Mouse (Mus musculus): ENCODE data around the gene Cep55.

Gene Cep55

GRCm38 (mm10) chr19:38054720-38055192 lies at the start of gene Cep55:
Gene Cep55 (plus strand): TSS chr19:38055011.
- peak; percentile 97 for DNase-seq (ENCODE audit: low read depth, low spot score)

- DNase-seq (ENCODE audit: low read depth, low spot score), result no peak
Measured at GRCm38 (mm10) chr19:38011379-38011778, 43.4 kb upstream of the Cep55 start.

- DNase-seq (ENCODE audit: low read depth, low spot score), result no peak
Measured at GRCm38 (mm10) chr19:38014443-38014842, 40.4 kb upstream of the Cep55 start.

DNA sequence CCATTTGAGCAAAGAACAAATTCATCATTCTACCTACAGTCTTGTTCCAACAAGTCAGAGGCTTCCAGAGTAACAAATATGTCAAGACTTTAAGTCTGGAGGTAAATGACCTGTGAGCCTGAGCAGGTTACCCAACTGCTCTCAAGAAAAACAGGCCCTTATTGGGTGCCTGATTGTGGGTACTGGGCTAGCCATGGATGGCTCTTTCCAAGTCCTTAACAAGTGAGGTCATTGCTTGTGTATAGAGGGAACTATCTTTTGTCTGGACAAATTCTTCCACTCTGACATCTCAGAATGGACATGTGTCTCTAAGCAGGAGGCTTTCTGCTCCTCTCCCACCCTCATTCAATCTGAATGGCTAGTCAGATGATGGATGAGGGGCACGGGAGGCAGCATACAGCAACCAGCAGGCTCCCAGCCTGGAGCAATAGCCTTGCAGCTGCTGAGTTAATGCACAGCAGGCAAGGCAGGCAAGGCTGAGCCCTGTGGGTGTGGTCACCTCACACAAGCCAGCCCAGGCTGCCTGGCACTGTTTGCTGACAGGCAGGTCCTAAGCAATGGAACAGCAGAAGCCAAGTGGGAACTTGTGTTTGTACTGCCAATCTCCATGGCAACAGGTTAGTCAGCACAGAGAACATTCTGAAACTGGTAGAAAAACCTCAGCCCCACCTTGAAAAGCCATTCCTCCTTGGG lies 39.5 kb upstream of the Cep55 start:
- DNase-seq (ENCODE audit: low read depth, low spot score), result peak; percentile 86

DNA sequence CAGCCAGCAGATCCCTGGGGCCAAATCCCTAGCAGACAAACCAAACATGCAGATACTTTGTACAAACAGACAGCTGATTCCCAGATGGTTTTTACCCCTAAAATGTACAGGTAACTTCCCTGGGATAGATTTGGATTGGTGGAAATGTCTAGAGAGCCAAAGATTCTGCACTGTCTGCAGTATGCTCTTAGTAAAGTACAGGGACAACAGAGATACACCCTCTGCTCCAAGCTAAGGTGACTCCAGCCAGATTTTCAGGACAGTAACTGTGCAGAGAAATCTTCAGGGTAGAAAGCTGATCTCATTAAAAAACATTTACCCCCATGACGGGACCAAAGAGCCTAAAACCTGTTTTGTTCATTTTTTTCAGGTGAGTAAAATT lies 38.9 kb upstream of the Cep55 start:
- DNase-seq (ENCODE audit: low read depth, low spot score), result no peak

- DNase-seq (ENCODE audit: low read depth, low spot score), result no peak
Measured at GRCm38 (mm10) chr19:38022710-38023109, 32.1 kb upstream of the Cep55 start.

DNA sequence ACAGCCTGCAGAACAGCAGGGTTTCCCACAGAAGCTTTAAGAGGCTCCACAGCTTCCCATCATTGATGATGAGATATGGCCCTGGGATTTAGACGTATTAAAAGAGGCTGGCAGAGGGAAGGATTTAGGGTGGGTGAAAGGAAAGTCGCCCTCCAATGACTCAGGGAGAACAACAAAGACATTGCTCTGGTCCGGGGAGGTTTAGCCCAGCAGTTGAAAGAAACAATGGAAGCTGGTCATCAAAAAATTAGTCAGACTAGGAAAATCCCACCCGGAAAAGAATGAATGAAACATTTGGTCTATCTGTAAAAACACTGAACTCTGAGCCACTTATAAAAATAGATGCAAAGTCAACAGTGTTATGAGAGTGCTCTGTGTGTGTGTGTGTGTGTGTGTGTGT lies 31.2 kb upstream of the Cep55 start:
- no peak for DNase-seq (ENCODE audit: low read depth, low spot score)

- no peak for DNase-seq (ENCODE audit: low read depth, low spot score)
Measured at GRCm38 (mm10) chr19:38025254-38026041, 29.4 kb upstream of the Cep55 start.

DNA sequence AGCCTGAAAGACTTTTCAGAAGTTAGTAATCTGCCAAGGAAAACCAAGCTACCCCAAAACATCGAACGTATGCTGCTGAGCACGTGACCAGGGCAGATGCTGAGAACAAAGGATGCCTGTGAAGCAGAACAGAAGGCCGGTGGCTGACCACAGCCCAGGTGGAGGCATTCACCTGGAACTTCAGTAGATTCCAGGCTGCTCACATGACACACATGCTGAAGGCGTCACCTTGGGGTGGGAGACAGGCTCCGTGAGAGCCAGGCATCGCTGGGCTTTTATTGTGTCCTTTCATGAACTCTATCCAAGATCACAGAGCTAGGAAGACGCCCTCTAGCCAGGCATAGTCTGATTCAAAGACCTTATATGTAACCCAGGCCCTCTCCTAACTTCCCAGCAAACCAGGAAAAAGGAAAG lies 28.6 kb upstream of the Cep55 start:
- DNase-seq (ENCODE audit: low read depth, low spot score), result no peak

- DNase-seq (ENCODE audit: low read depth, low spot score), result no peak
Measured at GRCm38 (mm10) chr19:38027389-38027788, 27.4 kb upstream of the Cep55 start.

DNA sequence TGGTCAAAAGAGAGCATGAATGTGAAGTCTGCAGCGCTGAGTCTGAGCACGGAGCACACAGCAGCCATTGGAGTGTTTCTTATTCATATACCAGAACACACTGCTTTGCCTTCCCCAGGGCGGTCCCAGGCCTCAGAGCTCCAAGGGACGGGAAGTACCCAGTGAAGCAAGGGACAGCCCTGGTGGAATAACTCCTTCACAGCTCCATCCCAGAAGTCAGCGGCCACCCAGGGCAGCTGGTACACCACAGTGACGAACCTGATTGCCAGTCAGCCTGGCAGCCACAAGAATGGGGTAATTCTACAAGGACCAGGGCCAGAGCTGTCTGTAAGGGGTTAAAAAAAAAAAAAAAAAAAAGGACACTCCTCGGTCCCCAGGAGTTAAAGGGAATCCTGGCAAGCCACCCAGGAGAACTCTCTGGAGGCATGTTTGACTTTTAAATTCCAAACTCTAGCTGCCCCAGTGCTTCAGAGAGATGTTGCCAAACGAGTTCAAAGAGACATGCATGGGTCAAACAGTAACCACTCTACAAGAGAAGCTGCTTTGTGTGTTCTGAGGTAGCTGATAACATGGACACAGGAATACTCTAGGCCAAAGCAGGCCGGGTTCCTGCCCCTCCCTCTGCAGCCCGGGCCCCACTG lies 26.8 kb upstream of the Cep55 start:
- DNase-seq (ENCODE audit: low read depth, low spot score), result no peak

- DNase-seq (ENCODE audit: low read depth, low spot score), result no peak
Measured at GRCm38 (mm10) chr19:38029292-38029691, 25.5 kb upstream of the Cep55 start.

DNA sequence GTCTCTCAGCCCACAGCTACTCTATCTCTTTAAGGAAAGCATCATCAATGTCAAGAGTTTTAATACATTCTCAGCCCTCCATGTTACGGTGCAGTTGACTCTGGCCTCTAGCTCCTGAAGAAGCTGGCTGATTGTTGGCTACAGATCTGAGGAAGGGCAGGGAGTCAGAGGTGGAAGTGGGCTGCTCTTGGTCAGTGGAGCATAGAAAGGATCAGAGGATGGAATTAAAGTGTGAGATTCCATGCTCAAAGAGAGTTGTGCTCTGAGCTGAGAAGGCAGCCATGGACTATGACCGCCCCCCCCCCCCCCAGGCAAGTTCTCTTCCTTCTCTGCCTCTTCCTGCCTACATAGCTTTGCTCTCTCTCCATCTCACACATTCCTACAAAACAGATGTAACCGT lies 24.9 kb upstream of the Cep55 start:
- no peak for DNase-seq (ENCODE audit: low read depth, low spot score)

- no peak for DNase-seq (ENCODE audit: low read depth, low spot score)
Measured at GRCm38 (mm10) chr19:38030673-38031137, 24.1 kb upstream of the Cep55 start.

DNA sequence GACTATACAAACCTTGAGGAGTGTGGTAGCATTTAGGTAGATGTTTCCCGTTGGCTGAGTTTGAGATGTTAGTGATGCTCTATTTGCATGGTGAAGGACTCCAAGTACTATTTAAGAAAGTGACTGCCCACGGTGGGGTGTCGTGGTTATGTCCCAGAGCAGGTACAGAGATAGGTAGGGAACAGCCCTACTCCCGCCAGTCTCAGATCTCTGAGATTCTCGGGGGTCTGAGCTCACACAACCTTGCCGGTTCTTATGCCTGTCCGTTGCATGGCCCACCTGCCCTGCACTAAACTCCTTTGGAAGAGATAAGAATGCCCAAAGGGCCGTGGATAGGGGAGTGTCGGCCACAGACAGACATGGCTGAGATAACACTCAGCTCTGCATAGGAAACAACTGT lies 23.7 kb upstream of the Cep55 start:
- DNase-seq (ENCODE audit: low read depth, low spot score), result no peak

DNA sequence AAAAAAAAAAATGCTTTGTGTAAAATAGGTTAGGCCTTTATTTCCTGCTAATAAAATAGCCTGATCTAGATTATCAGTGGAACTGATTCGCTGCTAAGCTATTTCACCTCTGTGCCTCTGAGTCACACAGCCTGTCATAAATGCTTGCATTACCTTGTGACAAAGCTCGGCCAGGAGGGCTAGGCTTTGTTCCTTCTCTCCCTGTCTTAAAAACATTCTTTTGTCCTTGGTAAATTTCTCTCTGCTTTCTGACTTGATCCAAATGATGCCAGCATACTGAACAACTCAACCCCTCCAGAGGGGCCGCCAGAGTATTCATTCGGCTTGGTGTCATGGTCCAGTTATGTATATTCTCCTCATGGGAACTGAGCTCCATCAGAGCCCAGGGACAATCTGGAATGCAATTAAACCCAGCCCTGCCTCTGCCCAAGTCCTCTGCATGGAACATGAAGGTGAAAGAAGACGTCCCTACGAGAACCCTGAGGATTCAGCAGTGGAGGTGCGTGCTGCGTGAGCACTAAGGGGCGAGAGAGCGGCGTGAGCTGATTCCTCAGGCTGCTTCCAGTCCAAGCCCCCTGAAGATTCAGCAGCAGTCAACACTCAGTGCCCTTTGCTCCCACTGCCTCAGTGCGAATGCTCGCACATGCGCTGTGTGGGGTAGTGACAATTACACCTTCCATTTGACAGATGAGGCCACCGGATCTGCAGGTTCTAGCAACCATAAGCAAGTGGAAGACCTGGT lies 21.6 kb upstream of the Cep55 start:
- DNase-seq (ENCODE audit: low read depth, low spot score), result no peak

DNA sequence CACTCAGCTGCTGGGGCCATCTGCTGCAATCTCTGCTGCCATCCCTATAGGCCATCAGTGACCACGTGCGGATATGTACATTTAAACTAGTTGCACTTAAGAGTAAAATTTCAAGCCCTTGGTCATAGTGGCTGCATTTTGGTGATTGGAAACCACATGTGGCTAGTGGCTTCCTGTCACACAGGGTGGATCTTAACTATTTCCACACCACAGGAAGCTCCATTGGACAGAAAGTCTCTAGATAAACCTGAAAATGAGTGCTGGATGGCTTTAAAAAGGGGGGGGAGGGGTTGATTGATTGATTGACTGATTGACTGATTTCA lies 21.1 kb upstream of the Cep55 start:
- no peak for DNase-seq (ENCODE audit: low read depth, low spot score)

DNA sequence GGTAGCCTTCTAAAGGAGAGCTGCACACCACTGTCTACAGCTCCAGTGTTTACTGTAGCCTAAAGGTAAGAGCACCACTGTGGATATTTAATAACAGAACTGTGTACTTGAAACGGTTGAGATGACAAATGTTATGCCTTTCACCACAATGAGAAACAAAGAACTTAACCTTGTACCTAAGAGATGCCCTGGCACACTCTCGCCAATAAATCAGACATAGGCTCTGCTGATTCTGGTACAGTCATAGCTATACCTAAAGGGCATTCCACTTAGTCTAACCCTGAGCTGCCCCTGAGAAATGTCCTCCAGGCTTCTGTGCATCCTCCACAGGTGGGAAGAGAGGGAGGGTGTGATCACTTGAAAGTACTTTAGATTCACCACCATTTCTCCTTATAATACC lies 20.1 kb upstream of the Cep55 start:
- no peak for DNase-seq (ENCODE audit: low read depth, low spot score)

DNA sequence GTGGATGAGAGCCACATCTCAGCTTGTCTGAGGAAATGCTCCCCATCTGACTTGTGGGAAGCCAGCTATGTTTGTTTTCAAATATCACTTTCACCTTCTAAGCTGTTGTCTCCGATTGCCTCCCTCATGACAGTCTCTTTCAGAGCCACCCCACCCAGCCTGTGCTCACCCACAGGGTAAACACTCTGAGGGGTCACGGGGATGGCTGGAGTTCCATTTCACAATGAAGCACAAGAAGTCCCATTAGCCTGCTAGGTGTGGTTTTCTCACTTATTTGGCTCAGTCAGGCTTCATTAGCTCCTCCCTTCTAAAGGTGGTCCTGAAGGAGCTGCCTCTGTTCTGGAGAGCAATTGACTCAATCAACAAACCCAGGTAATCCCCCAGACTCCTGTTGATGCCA lies 19.0 kb upstream of the Cep55 start:
- no peak for DNase-seq (ENCODE audit: low read depth, low spot score)

DNA sequence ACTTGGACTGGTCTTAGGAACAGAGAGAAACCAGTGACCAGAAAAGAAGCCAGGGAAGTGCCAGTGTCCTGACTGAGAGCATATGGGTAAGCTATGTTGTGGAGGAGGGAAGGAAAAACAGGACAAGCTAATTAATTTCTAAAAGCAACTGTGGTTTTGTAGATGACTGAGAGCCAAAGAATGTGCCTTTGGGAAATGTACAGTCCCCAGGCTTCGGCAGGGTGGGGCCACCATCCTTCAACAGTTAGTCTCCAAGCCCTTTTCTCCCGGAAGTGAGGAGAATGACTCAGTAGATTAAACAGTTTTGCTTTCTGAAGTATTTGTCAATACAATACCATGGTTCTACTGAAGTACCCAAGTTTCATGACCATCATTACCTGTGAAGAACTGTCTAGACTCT lies 16.5 kb upstream of the Cep55 start:
- no peak for DNase-seq (ENCODE audit: low read depth, low spot score)

GRCm38 (mm10) chr19:38042261-38042722 lies 12.5 kb upstream of the Cep55 start:
- DNase-seq (ENCODE audit: low read depth, low spot score), result no peak

Measured in telencephalon, adult 2 months (tissue).